27 mouse cellular contexts compared by ENCODE assay signal in the genomic region with DNA sequence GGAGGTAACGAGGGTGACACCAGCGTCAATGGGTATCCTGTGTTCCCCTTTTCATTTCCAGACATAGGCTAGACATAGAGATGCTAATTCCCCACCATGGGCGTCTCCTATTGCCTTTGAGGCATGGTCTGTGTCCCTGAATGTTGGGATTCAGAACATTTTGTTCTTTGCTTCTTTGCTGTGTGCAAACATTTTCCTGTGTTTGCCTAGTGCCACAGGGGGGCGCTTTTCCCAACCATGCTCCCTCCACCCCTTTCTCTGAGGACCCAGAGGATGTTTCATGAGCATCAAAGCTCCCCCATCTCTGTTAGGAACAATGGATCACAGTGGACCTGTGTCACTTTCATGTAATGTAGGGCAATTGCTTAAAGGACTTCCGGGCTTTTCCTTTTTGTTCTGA. TPM values are rescaled to one million over a fixed set of nuclear protein-coding genes. Genes with fewer than 3 reads are reported as not detected.
A peak's percentile ranks its signal among the peaks of the same experiment; 100 is the strongest.
DNase-seq lines count a peak whose midpoint lies in the region; ATAC-seq and TF ChIP-seq lines count a peak whose summit lies in the region.
"Had no signal": no experiment of that assay in that cellular context is flagged by ENCODE, and none has a peak within 500 bp of the region (broad histone marks: within the 10 kb centered on the region; RNA-seq: fewer than 3 reads in every experiment).

No protein-coding gene starts in this region.

- peaks cover 22% of the 10 kb centered on the region for H3K4me1 ChIP-seq in forebrain, postnatal 0 days (ENCODE audit: insufficient read depth)
- H3K4me1 ChIP-seq in forebrain, embryonic 10.5 days, result peaks cover 21% of the 10 kb centered on the region
- H3K4me1 ChIP-seq in liver, embryonic 14.5 days (replicated peaks; ENCODE audit: control insufficient read depth in 2 of 2, insufficient read depth in 2 of 2, low read length in 1 of 2), result peaks cover 0 to 3% of the 10 kb centered on the region in 2 experiments; a peak in 1 of 4 replicates
- H3K4me1 ChIP-seq in liver, embryonic 11.5 days (replicated peaks; ENCODE audit: control insufficient read depth, insufficient read depth, low read length), result no peaks in the 10 kb centered on the region
- H3K4me1 ChIP-seq in MEL (ENCODE audit: control insufficient read depth in 1 of 2, insufficient read depth in 2 of 2, low read length in 2 of 2), result no peaks in the 10 kb centered on the region
- H3K4me1 ChIP-seq in stomach, postnatal 0 days (replicated peaks; ENCODE audit: control insufficient read depth, insufficient read depth), result no peaks in the 10 kb centered on the region
- H3K4me1 ChIP-seq: liver, embryonic 15.5 days had no signal

- no peaks in the 10 kb centered on the region for H3K27me3 ChIP-seq in forebrain, postnatal 0 days (ENCODE audit: insufficient read depth, low read length)
- peaks cover 36% of the 10 kb centered on the region for H3K27me3 ChIP-seq in forebrain, embryonic 10.5 days (ENCODE audit: poor library complexity, severe bottlenecking)
- no peaks in the 10 kb centered on the region for H3K27me3 ChIP-seq in liver, embryonic 14.5 days (ENCODE audit: control insufficient read depth, insufficient read depth, low read length)
- no peaks in the 10 kb centered on the region for H3K27me3 ChIP-seq in liver, embryonic 11.5 days (replicated peaks; ENCODE audit: control insufficient read depth, insufficient read depth, low read length)
- H3K27me3 ChIP-seq in MEL (ENCODE audit: control insufficient read depth in 1 of 2, insufficient read depth in 2 of 2, low read length in 2 of 2), result peaks cover 0 to 4% of the 10 kb centered on the region in 2 experiments; a peak in 2 of 4 replicates
- H3K27me3 ChIP-seq in stomach, postnatal 0 days (ENCODE audit: control insufficient read depth, insufficient read depth, low read length), result no peaks in the 10 kb centered on the region
- H3K27me3 ChIP-seq: embryonic facial prominence, embryonic 12.5 days; hindbrain, embryonic 15.5 days; liver, embryonic 15.5 days had no signal

- no peaks in the 10 kb centered on the region for H3K9me3 ChIP-seq in forebrain, postnatal 0 days (ENCODE audit: low read length)
- no peaks in the 10 kb centered on the region for H3K9me3 ChIP-seq in forebrain, embryonic 10.5 days
- H3K9me3 ChIP-seq in liver, embryonic 14.5 days (ENCODE audit: control insufficient read depth, low read length), result no peaks in the 10 kb centered on the region
- no peaks in the 10 kb centered on the region for H3K9me3 ChIP-seq in liver, embryonic 11.5 days (ENCODE audit: control insufficient read depth, low read length)
- H3K9me3 ChIP-seq in MEL (replicated peaks; ENCODE audit: insufficient read depth, low read length), result no peaks in the 10 kb centered on the region
- no peaks in the 10 kb centered on the region for H3K9me3 ChIP-seq in stomach, postnatal 0 days (ENCODE audit: control insufficient read depth, low read length)
- H3K9me3 ChIP-seq: embryonic facial prominence, embryonic 12.5 days; hindbrain, embryonic 15.5 days; limb, embryonic 10.5 days; liver, embryonic 15.5 days; midbrain, embryonic 15.5 days; neural tube, embryonic 15.5 days had no signal

- no peak for ATAC-seq in forebrain, postnatal 0 days
- no peak for ATAC-seq in liver, embryonic 14.5 days (ENCODE audit: insufficient read depth)
- ATAC-seq in liver, embryonic 11.5 days (replicated peaks; ENCODE audit: low FRiP score), result no peak
- no peak for ATAC-seq in stomach, postnatal 0 days (ENCODE audit: low FRiP score, low TSS enrichment)
- ATAC-seq: CD4-positive, CD25-positive, alpha-beta regulatory T cell, adult 4 months; forebrain, embryonic 14.5 days; midbrain, embryonic 15.5 days had no signal

- 48% methylated on average over 5 of the region's 5 CpGs for WGBS in forebrain, postnatal 0 days
- WGBS in forebrain, embryonic 10.5 days, result 61% methylated on average over 5 of the region's 5 CpGs
- 38% methylated on average over 5 of the region's 5 CpGs for WGBS in liver, embryonic 14.5 days (ENCODE audit: insufficient replicate concordance)
- WGBS in liver, embryonic 11.5 days, result 57% methylated on average over 5 of the region's 5 CpGs
- WGBS in stomach, postnatal 0 days, result 66% methylated on average over 5 of the region's 5 CpGs

- no peak for TF ChIP-seq POLR2A in MEL (IDR thresholded peaks at IDR 0.05; ENCODE audit: control insufficient read depth in 1 of 2, insufficient read depth in 1 of 2, low read depth in 1 of 2, low read length in 2 of 2, poor library complexity in 1 of 2)

- no peak overlapping the region for H3K9ac ChIP-seq in forebrain, postnatal 0 days
- H3K9ac ChIP-seq in liver, embryonic 14.5 days (replicated peaks), result no peak overlapping the region
- no peak overlapping the region for H3K9ac ChIP-seq in liver, embryonic 11.5 days (ENCODE audit: low read depth, low read length)
- no peak overlapping the region for H3K9ac ChIP-seq in MEL (ENCODE audit: control insufficient read depth, low read depth, low read length, poor library complexity, severe bottlenecking)
- H3K9ac ChIP-seq in stomach, postnatal 0 days (ENCODE audit: low read length), result no peak overlapping the region
- H3K9ac ChIP-seq: embryonic facial prominence, embryonic 12.5 days; hindbrain, embryonic 15.5 days; liver, embryonic 15.5 days; midbrain, embryonic 15.5 days; neural tube, embryonic 15.5 days had no signal

- H3K4me3 ChIP-seq in forebrain, postnatal 0 days (ENCODE audit: low read depth, low read length), result no peak overlapping the region
- no peak overlapping the region for H3K4me3 ChIP-seq in forebrain, embryonic 10.5 days
- H3K4me3 ChIP-seq in liver, embryonic 14.5 days (ENCODE audit: insufficient read depth in 1 of 2, low read depth in 2 of 2, low read length in 2 of 2), result no peak overlapping the region
- no peak overlapping the region for H3K4me3 ChIP-seq in liver, embryonic 11.5 days (ENCODE audit: low read depth, low read length)
- H3K4me3 ChIP-seq in MEL (ENCODE audit: control insufficient read depth in 1 of 2, insufficient read depth in 1 of 2, low read depth in 2 of 2, low read length in 2 of 2), result no peak overlapping the region
- H3K4me3 ChIP-seq in stomach, postnatal 0 days (ENCODE audit: low read depth, low read length), result no peak overlapping the region
- H3K4me3 ChIP-seq: embryonic facial prominence, embryonic 12.5 days; erythroblast, embryonic 14.5 days; heart, adult 2 months; hindbrain, embryonic 15.5 days; limb, embryonic 10.5 days; liver, embryonic 15.5 days; midbrain, embryonic 15.5 days; neural tube, embryonic 15.5 days had no signal

- H3K36me3 ChIP-seq in forebrain, postnatal 0 days (ENCODE audit: insufficient read depth), result no peaks in the 10 kb centered on the region
- H3K36me3 ChIP-seq in forebrain, embryonic 10.5 days (replicated peaks), result no peaks in the 10 kb centered on the region
- H3K36me3 ChIP-seq in liver, embryonic 14.5 days (replicated peaks; ENCODE audit: control insufficient read depth, insufficient read depth, low read depth), result no peaks in the 10 kb centered on the region
- H3K36me3 ChIP-seq in liver, embryonic 11.5 days (ENCODE audit: control insufficient read depth, insufficient read depth, low read length), result no peaks in the 10 kb centered on the region
- H3K36me3 ChIP-seq in MEL (ENCODE audit: control insufficient read depth in 1 of 2, insufficient read depth in 2 of 2, low read length in 2 of 2), result no peaks in the 10 kb centered on the region
- no peaks in the 10 kb centered on the region for H3K36me3 ChIP-seq in stomach, postnatal 0 days (ENCODE audit: control insufficient read depth, insufficient read depth, low read length)
- H3K36me3 ChIP-seq: embryonic facial prominence, embryonic 12.5 days; hindbrain, embryonic 15.5 days; limb, embryonic 10.5 days; midbrain, embryonic 15.5 days; neural tube, embryonic 15.5 days had no signal

- no peak overlapping the region for H3K4me2 ChIP-seq in forebrain, postnatal 0 days (ENCODE audit: low read depth)
- no peak overlapping the region for H3K4me2 ChIP-seq in liver, embryonic 14.5 days (ENCODE audit: low read depth)
- no peak overlapping the region for H3K4me2 ChIP-seq in liver, embryonic 11.5 days
- H3K4me2 ChIP-seq in stomach, postnatal 0 days (replicated peaks; ENCODE audit: low read depth), result no peak overlapping the region
- H3K4me2 ChIP-seq: embryonic facial prominence, embryonic 12.5 days; hindbrain, embryonic 15.5 days; liver, embryonic 15.5 days; midbrain, embryonic 15.5 days; neural tube, embryonic 15.5 days had no signal

- H3K79me2 ChIP-seq in MEL (ENCODE audit: control insufficient read depth, insufficient read depth, low read length, poor library complexity), result no peaks in the 10 kb centered on the region

- TF ChIP-seq CTCF in forebrain, postnatal 0 days (IDR thresholded peaks at IDR 0.05; ENCODE audit: low read depth), result peak; percentile 54
- peak; percentile 17; the same call in 1 of the 2 replicates for TF ChIP-seq CTCF in liver, embryonic 14.5 days (IDR thresholded peaks at IDR 0.05; ENCODE audit: low read depth)
- TF ChIP-seq CTCF in MEL (IDR thresholded peaks at IDR 0.05 in 2 of 3, conservative IDR thresholded peaks at IDR 0.05 in 1 of 3; ENCODE audit: control insufficient read depth in 1 of 3, insufficient read depth in 1 of 3, low read depth in 2 of 3, low read length in 3 of 3, poor library complexity in 1 of 3, severe bottlenecking in 1 of 3), result peak; percentile 41 to 65 (median 53)
- TF ChIP-seq CTCF in stomach, postnatal 0 days (IDR thresholded peaks at IDR 0.05; ENCODE audit: low read depth), result peak; percentile 35

- no peak for TF ChIP-seq RAD21 in MEL (IDR thresholded peaks at IDR 0.05; ENCODE audit: low read depth, low read length)

- no peak for TF ChIP-seq EP300 in liver, embryonic 14.5 days (IDR thresholded peaks at IDR 0.05; ENCODE audit: low read depth)
- no peak for TF ChIP-seq EP300 in MEL (IDR thresholded peaks at IDR 0.05; ENCODE audit: low read depth in 1 of 2, low read length in 2 of 2)
- no peak for TF ChIP-seq EP300 in stomach, postnatal 0 days (optimal IDR thresholded peaks at IDR 0.05)

- no peak for DNase-seq in forebrain, postnatal 0 days
- DNase-seq in forebrain, embryonic 10.5 days (ENCODE audit: extremely low spot score, low spot score), result no peak
- no peak for DNase-seq in liver, embryonic 14.5 days (ENCODE audit: low read depth in 3 of 3, low spot score in 3 of 3)
- no peak for DNase-seq in liver, embryonic 11.5 days (ENCODE audit: low spot score)
- no peak for DNase-seq in MEL (ENCODE audit: low read depth, low spot score)
- DNase-seq in stomach, postnatal 0 days (ENCODE audit: low spot score), result no peak
- DNase-seq in urinary bladder, postnatal 10 days (ENCODE audit: low spot score), result no peak
- DNase-seq: adrenal gland, postnatal 25 days; cerebellum, adult 2 months; gastrocnemius, postnatal 14 days; heart, adult 2 months; heart, postnatal 36 days; kidney, adult 18-20 months; kidney, postnatal 14 days; lung, postnatal 10 days; right cerebral cortex, postnatal 14 days; spleen, adult 18-20 months; thymus, adult 18-20 months had no signal

- no peak overlapping the region for H3K27ac ChIP-seq in forebrain, postnatal 0 days (ENCODE audit: low read depth, low read length)
- no peak overlapping the region for H3K27ac ChIP-seq in forebrain, embryonic 10.5 days
- no peak overlapping the region for H3K27ac ChIP-seq in liver, embryonic 14.5 days
- no peak overlapping the region for H3K27ac ChIP-seq in liver, embryonic 11.5 days (ENCODE audit: low read depth, low read length)
- no peak overlapping the region for H3K27ac ChIP-seq in MEL (ENCODE audit: control insufficient read depth, low read depth, low read length)
- no peak overlapping the region for H3K27ac ChIP-seq in stomach, postnatal 0 days (replicated peaks)
- H3K27ac ChIP-seq: embryonic facial prominence, embryonic 12.5 days; heart, adult 2 months; hindbrain, embryonic 15.5 days; limb, embryonic 10.5 days; liver, embryonic 15.5 days; midbrain, embryonic 15.5 days had no signal

RNA-seq across cellular contexts. Expression of gene Sec16b, which starts 51.6 kb away (rescaled TPM):
- 0.33 and 0.69 TPM in 2 replicates for total RNA-seq in forebrain, postnatal 0 days (2014; rRNA removed)
- polyA plus RNA-seq in forebrain, postnatal 0 days (2015; fragmentation: Nextera tagmentation; extraction: Ambion mirVana), result 0.23 and 0.30 TPM in 2 replicates
- 0.63 and 0.73 TPM in 2 replicates for polyA plus RNA-seq in forebrain, embryonic 10.5 days (2016; fragmentation: Nextera tagmentation; extraction: Ambion mirVana)
- polyA plus RNA-seq in liver, embryonic 14.5 days (2012; rRNA removed), result 3.0 and 3.4 TPM in 2 replicates
- 5.1 and 5.4 TPM in 2 replicates for polyA plus RNA-seq in liver, embryonic 14.5 days (2014; fragmentation: Nextera tagmentation; extraction: Ambion mirVana)
- 4.6 and 5.8 TPM in 2 replicates for polyA plus RNA-seq in liver, embryonic 11.5 days (2014; fragmentation: Nextera tagmentation; extraction: Ambion mirVana)
- total RNA-seq in MEL (2012; rRNA removed), result 0.03 and 0.04 TPM in 2 replicates
- polyA plus RNA-seq in MEL (2012; ENCODE audit: insufficient read depth in 1 of 2, insufficient read length in 2 of 2, low read depth in 1 of 2, low replicate concordance in 2 of 2, missing spikeins in 1 of 2), result under 1 TPM in 1 of 2 experiments, not detected in 1; 0.03 TPM
- polyA plus RNA-seq in stomach, postnatal 0 days (2015; fragmentation: Nextera tagmentation; extraction: Ambion mirVana), result 5.5 and 6.2 TPM in 2 replicates
- polyA plus RNA-seq: erythroblast, embryonic 14.5 days had no signal
